Mouse (Mus musculus): Measurements from ENCODE around the gene Cpne6. TPM values are rescaled to one million over a fixed set of nuclear protein-coding genes. Genes with fewer than 3 reads are reported as not detected.

Gene Cpne6
- total and polyA plus RNA-seq, 3 experiments: not detected

- Histone ChIP-seq H3K9me3 (replicated peaks; ENCODE audit: low read length) (no peaks in the 10 kb centered on the region), H3K4me3 (replicated peaks in 1 of 3; ENCODE audit: low read depth in 2 of 3, low read length in 2 of 3, poor library complexity in 1 of 3) (no peak overlapping the region), H3K79me2 (replicated peaks; ENCODE audit: control insufficient read depth, extremely low read depth, insufficient read depth, poor library complexity, severe bottlenecking) (no peaks in the 10 kb centered on the region), H3K9ac (ENCODE audit: insufficient read depth, low read depth) (no peak overlapping the region), H3K4me2 (ENCODE audit: insufficient read depth, low read depth, poor library complexity, severe bottlenecking) (no peak overlapping the region), H3K27me3 (replicated peaks) (peaks cover 31% of the 10 kb centered on the region), H3K27ac (ENCODE audit: insufficient read depth, low read depth) (no peak overlapping the region), H3K4me1 (ENCODE audit: control insufficient read depth in 1 of 2, insufficient read depth in 2 of 2) (peaks cover 8 to 32% of the 10 kb centered on the region in 2 experiments), H3K36me3 (replicated peaks in 1 of 2; ENCODE audit: control insufficient read depth in 1 of 2, insufficient read depth in 1 of 2, low read length in 1 of 2) (peaks cover 0 to 3% of the 10 kb centered on the region in 2 experiments)
- dilution Hi-C loops (cut with MboI; ENCODE audit: extremely low pct_ligation_motif_present, extremely low pct_unique_long_range_greater_than_20kb, low sequenced_read_pairs): no loop called here
- in situ Hi-C loops (cut with MboI; ENCODE audit: low pct_ligation_motif_present, low pct_unique_long_range_greater_than_20kb, low sequenced_read_pairs): no loop called here
- no peak for DNase-seq (ENCODE audit: extremely low read depth)
- TF ChIP-seq E2F4 (IDR thresholded peaks at IDR 0.05; ENCODE audit: insufficient replicate concordance, low read depth, low read length) (no peak), HCFC1 (IDR thresholded peaks at IDR 0.05; ENCODE audit: low read depth, low read length) (no peak), SIN3A (IDR thresholded peaks at IDR 0.05; ENCODE audit: low read length) (no peak), JUND (conservative IDR thresholded peaks at IDR 0.05; ENCODE audit: low read depth, low read length) (no peak), ZNF384 (IDR thresholded peaks at IDR 0.05; ENCODE audit: low read depth, low read length) (no peak), ETS1 (conservative IDR thresholded peaks at IDR 0.05; ENCODE audit: low read depth, low read length) (no peak)
Measured at GRCm38 (mm10) chr14:55511037-55511436, 792 bp downstream of the Cpne6 start.

GRCm38 (mm10) chr14:55513927-55514326 lies 3.7 kb downstream of the Cpne6 start:
- DNase-seq (ENCODE audit: extremely low read depth): no peak
- Histone ChIP-seq H3K4me2 (ENCODE audit: insufficient read depth, low read depth, poor library complexity, severe bottlenecking) (no peak overlapping the region), H3K36me3 (replicated peaks in 1 of 2; ENCODE audit: control insufficient read depth in 1 of 2, insufficient read depth in 1 of 2, low read length in 1 of 2) (no peaks in the 10 kb centered on the region), H3K79me2 (replicated peaks; ENCODE audit: control insufficient read depth, extremely low read depth, insufficient read depth, poor library complexity, severe bottlenecking) (no peaks in the 10 kb centered on the region), H3K27ac (ENCODE audit: insufficient read depth, low read depth) (no peak overlapping the region), H3K27me3 (replicated peaks) (peaks cover 57% of the 10 kb centered on the region), H3K9ac (ENCODE audit: insufficient read depth, low read depth) (no peak overlapping the region), H3K4me3 (replicated peaks in 1 of 3; ENCODE audit: low read depth in 2 of 3, low read length in 2 of 3, poor library complexity in 1 of 3) (no peak overlapping the region), H3K4me1 (ENCODE audit: control insufficient read depth in 1 of 2, insufficient read depth in 2 of 2) (peaks cover 6 to 14% of the 10 kb centered on the region in 2 experiments), H3K9me3 (replicated peaks; ENCODE audit: low read length) (no peaks in the 10 kb centered on the region)
- TF ChIP-seq ZKSCAN1 (IDR thresholded peaks at IDR 0.05; ENCODE audit: borderline replicate concordance, low read depth, low read length) (no peak), TBP (conservative IDR thresholded peaks at IDR 0.05; ENCODE audit: low read depth, low read length) (no peak), MXI1 (IDR thresholded peaks at IDR 0.05; ENCODE audit: low read depth, low read length) (no peak), POLR2A (IDR thresholded peaks at IDR 0.05; ENCODE audit: low read depth, low read length) (no peak), BHLHE40 (IDR thresholded peaks at IDR 0.05; ENCODE audit: low read depth, low read length) (no peak), ELF1 (IDR thresholded peaks at IDR 0.05; ENCODE audit: low read depth, low read length) (no peak), ETS1 (conservative IDR thresholded peaks at IDR 0.05; ENCODE audit: low read depth, low read length) (no peak), IRF4 (IDR thresholded peaks at IDR 0.05; ENCODE audit: low read depth, low read length) (no peak), SMC3 (IDR thresholded peaks at IDR 0.05; ENCODE audit: low read depth, low read length) (no peak), E2F4 (IDR thresholded peaks at IDR 0.05; ENCODE audit: insufficient replicate concordance, low read depth, low read length) (no peak), JUN (IDR thresholded peaks at IDR 0.05; ENCODE audit: insufficient read depth, low read depth, low read length) (no peak), MAX (IDR thresholded peaks at IDR 0.05; ENCODE audit: low read length) (no peak)
- dilution Hi-C loops (cut with MboI; ENCODE audit: extremely low pct_ligation_motif_present, extremely low pct_unique_long_range_greater_than_20kb, low sequenced_read_pairs): no loop called here
- in situ Hi-C loops (cut with MboI; ENCODE audit: low pct_ligation_motif_present, low pct_unique_long_range_greater_than_20kb, low sequenced_read_pairs): no loop called here
